7 mouse cellular contexts compared by ENCODE assay signal in the genomic region with DNA sequence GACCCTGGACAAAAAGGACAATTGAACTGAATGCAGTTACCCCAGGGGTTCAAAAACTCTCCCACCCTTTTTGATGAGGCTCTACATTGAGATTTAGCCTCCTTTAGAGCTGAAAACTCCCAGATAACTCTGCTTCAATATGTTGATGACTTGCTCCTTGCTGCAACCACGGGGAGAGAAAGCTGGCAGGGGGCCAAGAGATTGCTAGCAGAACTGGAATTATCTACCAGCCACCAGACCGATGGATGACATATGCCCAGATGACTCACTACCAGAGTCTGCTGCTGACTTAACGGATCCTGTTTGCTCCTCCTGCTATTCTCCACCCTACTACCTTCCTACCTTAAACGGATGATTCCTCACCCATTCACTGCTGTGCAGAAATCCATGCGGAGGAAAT.
A peak's percentile ranks its signal among the peaks of the same experiment; 100 is the strongest.
DNase-seq lines count a peak whose midpoint lies in the region.

No protein-coding gene starts in this region.

- DNase-seq in NIH3T3 (ENCODE audit: low read depth) = peak; percentile 42
- peak; percentile 50 for DNase-seq in adrenal gland, adult 2 months
- peak; percentile 1 to 19 for DNase-seq in cerebellum, postnatal 10 days
- DNase-seq in kidney, postnatal 14 days = peak; percentile 2
- DNase-seq in layer of hippocampus, adult 9-11 months = peak; percentile 60
- DNase-seq in lung, postnatal 36 days = peak; percentile 5
- peak; percentile 60 for DNase-seq in testis, postnatal 10 days (ENCODE audit: low spot score)

Comparison
In these comparisons a context has a peak if more than half of its experiments do, and no peak if none do; other contexts are left out.
1. Peak in every context shown above with its lines: DNase-seq.
2. DNase-seq: peak in every context shown above with its lines; median percentile 60 in layer of hippocampus, adult 9-11 months; 60 in testis, postnatal 10 days; 50 in adrenal gland, adult 2 months; 42 in NIH3T3; 10 in cerebellum, postnatal 10 days; 5 in lung, postnatal 36 days; 2 in kidney, postnatal 14 days.